Mouse (Mus musculus) CD4-positive naive resting alpha-beta T cell, adult 76 days (primary cell): ENCODE results near the gene Ppp2r5a. TPM values are rescaled to one million over a fixed set of nuclear protein-coding genes. Genes with fewer than 3 reads are reported as not detected.

Experiments
- total RNA-seq: library from RNA; stranded (reverse); gene quantifications from one replicate; pipeline ENCODE4 v1.2.4, GENCODE M21; 2023

Ppp2r5a gene
- total RNA-seq = 352 TPM

GRCm38 (mm10) chr1:191403074-191403473 is at the start of gene Ppp2r5a:
Gene Ppp2r5a, minus strand, starts transcription at chr1:191403272.

GRCm38 (mm10) chr1:191325726-191326232 is 77.3 kb downstream of the Ppp2r5a start, which contains the start of gene Tmem206:
Gene Tmem206, plus strand, starts transcription at chr1:191325912.

GRCm38 (mm10) chr1:191317591-191318196 is 85.4 kb downstream of the Ppp2r5a start, which contains the start of gene Nenf:
Gene Nenf, minus strand, starts transcription at chr1:191318194.

Other genes starting within 250 kb of the Ppp2r5a start
- not detected for gene Fam71a, start 238.5 kb downstream of the Ppp2r5a start, total RNA-seq
- gene Atf3, start 185.2 kb downstream of the Ppp2r5a start, total RNA-seq = 43.6 TPM
- gene Nenf, start 85.1 kb downstream of the Ppp2r5a start, total RNA-seq = 12.7 TPM
- gene Tmem206, start 77.4 kb downstream of the Ppp2r5a start, total RNA-seq = 10.3 TPM
- 5.0 TPM for gene Dtl, start 172.3 kb upstream of the Ppp2r5a start, total RNA-seq
- 82.7 TPM for gene Ints7, start 172.4 kb upstream of the Ppp2r5a start, total RNA-seq